Mouse (Mus musculus) olfactory bulb, adult 2 months (tissue): Measurements from ENCODE around the gene Rnf150.
A peak's percentile ranks its signal among the peaks of the same experiment; 100 is the strongest.

Experiments
- CTCF ChIP-seq: fragments of 200-500 bp; IDR thresholded peaks from 2 replicates; pipeline ENCODE4 v1.5.1; 2012; ENCODE audit warnings: low read depth, mild to moderate bottlenecking, low read length, moderate library complexity; ENCODE audit not compliant: insufficient read depth
- POLR2A ChIP-seq: fragments of 200-500 bp; IDR thresholded peaks from 2 replicates; pipeline ENCODE4 v1.6.1; 2012; ENCODE audit warnings: mild to moderate bottlenecking, low read depth, low read length, moderate library complexity; ENCODE audit not compliant: insufficient read depth

DNA sequence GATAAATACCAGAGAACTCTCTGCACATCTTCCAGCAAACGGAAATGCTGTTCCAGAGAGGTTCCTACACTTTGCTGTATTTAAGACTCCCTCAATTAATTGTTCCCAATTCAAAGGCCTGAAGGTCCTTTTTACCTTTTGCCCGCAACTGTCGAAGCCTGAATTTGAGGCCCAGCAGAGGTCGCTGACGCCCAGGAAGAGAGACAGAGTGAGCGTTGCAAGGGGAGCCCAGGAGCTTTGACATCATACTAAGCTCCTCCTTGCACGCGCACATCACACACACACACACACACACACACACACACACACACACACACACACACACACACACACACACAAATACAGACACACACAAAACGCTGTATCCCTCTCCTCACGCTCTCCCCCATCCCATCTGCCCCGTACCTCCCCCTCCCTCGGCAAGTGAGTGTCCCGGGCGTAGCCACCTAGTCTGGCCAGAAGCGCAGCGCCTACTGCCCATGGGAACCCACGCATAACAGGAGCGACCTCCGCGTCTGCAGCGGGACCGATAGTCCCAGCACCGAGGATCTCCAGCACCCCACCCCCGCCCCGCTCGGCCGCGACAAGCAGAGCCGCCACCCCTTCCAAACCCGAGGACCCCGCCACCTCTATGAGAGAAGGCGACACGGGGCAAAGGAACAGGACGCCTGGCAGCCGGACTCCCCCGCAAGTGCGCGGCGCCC, at the start of gene Rnf150:
- peak; percentile 88 for TF ChIP-seq CTCF
- no peak for TF ChIP-seq POLR2A
